Mouse (Mus musculus): ENCODE data around the gene Ngf. TPM values are rescaled to one million over a fixed set of nuclear protein-coding genes. Genes with fewer than 3 reads are reported as not detected.

Gene Ngf
- total RNA-seq (2014; rRNA removed) = 1.2 and 3.2 TPM in 2 replicates
- 1.1 and 1.2 TPM in 2 replicates for polyA plus RNA-seq (2015; fragmentation: Nextera tagmentation; extraction: Ambion mirVana)

DNA sequence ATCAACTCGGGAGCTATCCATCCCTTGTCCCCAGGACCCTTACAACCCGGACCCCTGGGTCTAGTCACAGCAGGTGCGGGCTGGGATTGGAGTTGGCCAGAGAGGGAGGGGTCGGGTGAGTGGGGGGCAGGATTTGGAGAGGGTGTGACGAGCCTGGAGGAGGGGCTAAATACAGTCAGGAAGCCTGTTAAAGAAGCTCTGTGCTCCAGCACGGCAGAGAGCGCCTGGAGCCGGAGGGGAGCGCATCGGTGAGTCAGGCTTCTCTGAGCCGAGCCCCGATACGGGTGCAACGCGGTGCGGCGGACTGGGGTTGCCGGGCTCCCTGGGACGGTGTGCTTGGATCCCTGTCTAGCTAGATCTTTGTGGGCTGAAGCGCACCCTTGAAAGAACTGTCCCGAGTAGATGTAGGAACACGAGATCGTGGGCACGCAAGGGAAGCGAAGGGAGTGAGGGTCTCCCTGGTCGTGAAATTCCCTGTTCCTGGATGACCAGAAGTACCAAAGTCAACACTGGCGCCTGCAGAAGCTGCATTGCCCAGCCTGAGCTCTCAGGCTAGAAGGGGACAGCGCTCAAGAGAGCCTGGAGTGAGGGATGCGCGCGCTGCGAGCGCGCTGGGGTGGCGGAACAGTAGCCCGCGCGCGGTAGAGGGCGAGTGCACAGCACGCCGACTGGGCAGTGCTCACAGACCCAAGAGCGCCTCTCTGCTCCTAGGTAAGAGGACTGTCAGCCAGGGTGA lies at the start of gene Ngf:
Gene Ngf, plus strand, starts transcription at position 207 of the 736 bp plus-strand sequence.
- ATAC-seq = peak; percentile 87
- H3K27ac ChIP-seq (ENCODE audit: low read depth, low read length) = no peak within 1 kb of the TSS
- DNase-seq = peak; percentile 47
- H3K9ac ChIP-seq = peak within 1 kb of the TSS; percentile 37; the same call in 1 of the 2 replicates
- H3K9me3 ChIP-seq (ENCODE audit: low read length) = no peaks in the 10 kb centered on the region
- H3K27me3 ChIP-seq (ENCODE audit: insufficient read depth, low read length) = peaks cover 23% of the 10 kb centered on the region; the same call in 1 of the 2 replicates
- peak within 1 kb of the TSS; percentile 43 for H3K4me3 ChIP-seq (ENCODE audit: low read depth, low read length)
- TF ChIP-seq CTCF (IDR thresholded peaks at IDR 0.05; ENCODE audit: low read depth) = no peak
- WGBS = 1% methylated on average over 43 of the region's 43 CpGs
- H3K36me3 ChIP-seq (ENCODE audit: insufficient read depth) = no peaks in the 10 kb centered on the region
- peak within 1 kb of the TSS; percentile 83 for H3K4me2 ChIP-seq (ENCODE audit: low read depth)
- no peaks in the 10 kb centered on the region for H3K4me1 ChIP-seq (ENCODE audit: insufficient read depth)

DNA sequence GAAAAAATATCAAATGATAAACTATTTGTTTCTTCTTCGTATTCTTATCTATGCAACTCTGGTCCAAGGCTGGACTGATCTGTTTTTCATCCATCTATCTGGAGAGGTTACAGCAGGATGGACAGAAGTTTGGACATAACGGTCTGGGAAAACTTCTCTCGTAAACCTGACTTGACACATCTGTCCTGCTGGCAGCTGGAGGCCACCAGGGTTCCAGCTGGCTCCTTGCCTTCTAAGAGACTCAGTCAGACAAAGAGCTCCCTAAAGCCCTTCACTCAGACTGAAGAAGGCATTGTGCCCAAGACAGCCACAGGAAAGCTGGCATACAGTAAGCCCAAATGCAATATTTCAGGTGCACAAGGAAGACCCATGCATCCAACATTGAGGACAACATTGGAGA lies 24.2 kb upstream of the Ngf start:
- Histone ChIP-seq H3K9me3 (ENCODE audit: low read length) (no peaks in the 10 kb centered on the region), H3K4me1 (ENCODE audit: insufficient read depth) (no peaks in the 10 kb centered on the region), H3K36me3 (ENCODE audit: insufficient read depth) (no peaks in the 10 kb centered on the region), H3K27me3 (ENCODE audit: insufficient read depth, low read length) (no peaks in the 10 kb centered on the region), H3K9ac (no peak overlapping the region), H3K4me2 (ENCODE audit: low read depth) (no peak overlapping the region), H3K27ac (ENCODE audit: low read depth, low read length) (no peak overlapping the region), H3K4me3 (ENCODE audit: low read depth, low read length) (no peak overlapping the region)
- 77% methylated on average over 3 of the region's 3 CpGs for WGBS
- ATAC-seq (no peak), DNase-seq (no peak)
- TF ChIP-seq CTCF (IDR thresholded peaks at IDR 0.05; ENCODE audit: low read depth) = no peak

DNA sequence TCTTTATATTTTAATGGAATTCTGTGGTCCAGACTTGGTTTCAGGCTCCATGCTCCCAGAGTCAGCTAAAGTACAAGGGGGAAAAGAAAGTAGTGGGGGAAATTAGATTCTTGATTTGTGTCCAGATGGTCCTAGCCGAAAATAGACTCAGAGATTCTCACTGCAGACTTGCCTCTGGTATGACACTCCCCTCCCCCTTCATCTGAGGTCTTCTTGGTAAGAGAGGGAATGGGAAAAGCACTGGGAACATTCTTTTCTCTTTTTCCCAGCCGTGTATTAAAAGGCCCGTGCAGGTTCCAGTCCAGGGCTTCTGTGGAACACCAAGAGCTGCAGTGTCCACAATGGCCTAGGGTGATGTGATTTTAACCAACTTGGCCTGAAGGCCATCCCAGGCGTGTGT lies 23.0 kb upstream of the Ngf start:
- no peaks in the 10 kb centered on the region for H3K27me3 ChIP-seq (ENCODE audit: insufficient read depth, low read length)
- WGBS = 77% methylated on average over 4 of the region's 4 CpGs
- no peak overlapping the region for H3K27ac ChIP-seq (ENCODE audit: low read depth, low read length)
- no peak overlapping the region for H3K4me2 ChIP-seq (ENCODE audit: low read depth)
- no peak overlapping the region for H3K9ac ChIP-seq
- no peaks in the 10 kb centered on the region for H3K36me3 ChIP-seq (ENCODE audit: insufficient read depth)
- TF ChIP-seq CTCF (IDR thresholded peaks at IDR 0.05; ENCODE audit: low read depth) = no peak
- H3K4me3 ChIP-seq (ENCODE audit: low read depth, low read length) = no peak overlapping the region
- ATAC-seq (no peak), DNase-seq (no peak)
- H3K9me3 ChIP-seq (ENCODE audit: low read length) = no peaks in the 10 kb centered on the region
- no peaks in the 10 kb centered on the region for H3K4me1 ChIP-seq (ENCODE audit: insufficient read depth)

GRCm38 (mm10) chr3:102454566-102454965 lies 15.2 kb upstream of the Ngf start:
- TF ChIP-seq CTCF (IDR thresholded peaks at IDR 0.05; ENCODE audit: low read depth) = no peak
- Histone ChIP-seq H3K9me3 (ENCODE audit: low read length) (no peaks in the 10 kb centered on the region), H3K4me1 (ENCODE audit: insufficient read depth) (no peaks in the 10 kb centered on the region), H3K27ac (ENCODE audit: low read depth, low read length) (no peak overlapping the region), H3K36me3 (ENCODE audit: insufficient read depth) (no peaks in the 10 kb centered on the region), H3K9ac (no peak overlapping the region), H3K4me2 (ENCODE audit: low read depth) (no peak overlapping the region), H3K27me3 (ENCODE audit: insufficient read depth, low read length) (no peaks in the 10 kb centered on the region), H3K4me3 (ENCODE audit: low read depth, low read length) (no peak overlapping the region)
- WGBS = 72% methylated on average over 6 of the region's 6 CpGs
- DNase-seq (no peak), ATAC-seq (no peak)

DNA sequence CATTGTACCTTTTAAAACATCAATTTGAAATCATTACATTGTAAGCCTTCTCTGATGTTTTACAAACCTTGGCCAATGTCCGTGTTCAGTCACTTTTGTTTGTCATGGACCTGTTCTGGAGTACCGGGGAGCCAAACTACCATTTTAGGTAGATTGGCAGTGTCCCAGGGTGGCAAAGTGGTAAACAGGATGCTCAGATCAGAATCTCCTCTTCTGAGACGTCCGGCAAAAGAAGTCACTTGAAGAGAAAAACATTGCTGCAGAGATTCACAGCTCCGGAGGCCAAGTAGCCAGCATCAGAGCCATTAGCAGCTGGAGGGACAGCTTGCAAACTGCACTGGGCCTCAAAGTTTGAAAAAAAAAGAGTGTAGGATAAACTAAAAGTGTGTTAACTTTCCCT lies 9.2 kb upstream of the Ngf start:
- Histone ChIP-seq H3K27ac (ENCODE audit: low read depth, low read length) (no peak overlapping the region), H3K4me1 (ENCODE audit: insufficient read depth) (no peaks in the 10 kb centered on the region), H3K4me3 (ENCODE audit: low read depth, low read length) (no peak overlapping the region), H3K36me3 (ENCODE audit: insufficient read depth) (no peaks in the 10 kb centered on the region), H3K27me3 (ENCODE audit: insufficient read depth, low read length) (no peaks in the 10 kb centered on the region), H3K9me3 (ENCODE audit: low read length) (no peaks in the 10 kb centered on the region), H3K4me2 (ENCODE audit: low read depth) (no peak overlapping the region), H3K9ac (no peak overlapping the region)
- no peak for DNase-seq
- WGBS = 88% methylated on average over 5 of the region's 5 CpGs
- no peak for ATAC-seq
- no peak for TF ChIP-seq CTCF (IDR thresholded peaks at IDR 0.05; ENCODE audit: low read depth)

GRCm38 (mm10) chr3:102460986-102461385 lies 8.7 kb upstream of the Ngf start:
- WGBS = 69% methylated on average over 6 of the region's 6 CpGs
- DNase-seq (no peak), ATAC-seq (no peak)
- no peak for TF ChIP-seq CTCF (IDR thresholded peaks at IDR 0.05; ENCODE audit: low read depth)
- H3K36me3 ChIP-seq (ENCODE audit: insufficient read depth) = no peaks in the 10 kb centered on the region
- H3K27me3 ChIP-seq (ENCODE audit: insufficient read depth, low read length) = no peaks in the 10 kb centered on the region
- no peak overlapping the region for H3K4me2 ChIP-seq (ENCODE audit: low read depth)
- H3K4me3 ChIP-seq (ENCODE audit: low read depth, low read length) = no peak overlapping the region
- H3K9ac ChIP-seq = no peak overlapping the region
- no peak overlapping the region for H3K27ac ChIP-seq (ENCODE audit: low read depth, low read length)
- H3K4me1 ChIP-seq (ENCODE audit: insufficient read depth) = no peaks in the 10 kb centered on the region
- H3K9me3 ChIP-seq (ENCODE audit: low read length) = no peaks in the 10 kb centered on the region

GRCm38 (mm10) chr3:102462703-102463336 lies 6.9 kb upstream of the Ngf start:
- Histone ChIP-seq H3K27ac (ENCODE audit: low read depth, low read length) (no peak overlapping the region), H3K9ac (no peak overlapping the region), H3K4me1 (ENCODE audit: insufficient read depth) (no peaks in the 10 kb centered on the region), H3K36me3 (ENCODE audit: insufficient read depth) (no peaks in the 10 kb centered on the region), H3K9me3 (ENCODE audit: low read length) (no peaks in the 10 kb centered on the region), H3K27me3 (ENCODE audit: insufficient read depth, low read length) (no peaks in the 10 kb centered on the region), H3K4me3 (ENCODE audit: low read depth, low read length) (no peak overlapping the region), H3K4me2 (ENCODE audit: low read depth) (no peak overlapping the region)
- WGBS = 48% methylated on average over 9 of the region's 9 CpGs
- no peak for DNase-seq
- TF ChIP-seq CTCF (IDR thresholded peaks at IDR 0.05; ENCODE audit: low read depth) = no peak
- peak; percentile 61; the same call in 1 of the 2 replicates for ATAC-seq
